Mouse (Mus musculus) megakaryocyte-erythroid progenitor cell, adult 5 weeks (primary cell): ENCODE measurements around the gene Olfr239. TPM values are rescaled to one million over a fixed set of nuclear protein-coding genes. Genes with fewer than 3 reads are reported as not detected.

ENCODE experiments used
- polyA plus RNA-seq: library from polyadenylated mRNA; stranded (reverse); fragments of >175 nt; gene quantifications from 2 replicates; pipeline ENCODE4 v1.2.3, GENCODE M21; 2012

Olfr239 gene
- polyA plus RNA-seq: not detected in 2 replicates

DNA sequence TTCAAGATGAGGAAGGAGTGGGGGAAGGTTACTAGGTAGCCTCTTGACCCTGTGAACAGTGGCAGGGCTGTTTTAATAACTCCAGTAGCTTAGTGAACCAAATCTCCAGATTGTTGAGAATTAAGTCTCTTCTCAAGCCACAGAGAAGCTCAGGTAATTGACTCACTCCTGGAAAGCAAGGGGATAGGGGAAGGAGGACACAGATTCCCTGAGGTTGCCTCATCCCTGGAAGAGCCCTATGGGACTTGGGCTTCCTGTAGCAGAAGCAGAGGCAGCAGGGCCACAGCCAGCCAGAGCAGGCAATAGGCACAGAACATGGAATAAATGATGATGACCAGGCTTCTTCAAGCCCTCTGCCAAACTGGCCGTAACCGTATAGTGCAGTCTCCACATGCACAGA, at the start of gene Olfr239:
Olfr239 (plus strand) TSS at position 301 of the 400 bp plus-strand sequence.

DNA sequence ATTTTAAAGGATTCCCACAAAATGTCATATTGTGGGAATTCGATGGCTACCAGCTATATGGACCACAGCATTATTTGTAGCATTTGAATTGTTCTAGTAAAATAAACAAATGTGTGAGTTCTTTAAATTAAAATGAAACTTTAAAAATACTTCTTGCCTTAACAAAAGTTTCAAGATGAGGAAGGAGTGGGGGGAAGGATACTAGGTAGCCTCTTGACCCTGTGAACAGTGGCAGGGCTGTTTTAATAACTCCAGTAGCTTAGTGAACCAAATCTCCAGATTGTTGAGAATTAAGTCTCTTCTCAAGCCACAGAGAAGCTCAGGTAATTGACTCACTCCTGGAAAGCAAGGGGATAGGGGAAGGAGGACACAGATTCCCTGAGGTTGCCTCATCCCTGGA, 23.0 kb upstream of the Olfr239 start, which contains the start of gene Olfr55:
Olfr55 (plus strand) TSS at position 301 of the 400 bp plus-strand sequence.

DNA sequence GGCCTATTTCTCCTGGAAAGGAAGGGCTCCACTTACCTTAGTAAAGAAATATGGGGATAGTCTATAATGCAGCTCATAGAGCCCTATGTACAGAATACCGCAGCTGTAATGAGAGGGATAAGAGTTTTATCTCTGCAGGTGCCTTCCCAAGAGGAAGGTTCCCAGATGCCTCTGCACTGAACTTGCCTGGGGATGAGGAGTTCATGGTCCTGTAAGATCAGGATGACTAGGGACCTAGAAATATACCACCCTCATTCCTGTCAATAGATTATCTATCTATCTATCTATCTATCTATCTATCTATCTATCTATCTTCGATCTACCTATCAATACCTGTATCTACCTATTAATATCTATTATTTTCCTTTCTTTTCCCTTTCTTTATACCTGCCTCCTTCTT, 30.5 kb downstream of the Olfr239 start, which contains the start of gene Olfr1564:
Olfr1564 (minus strand) TSS at position 101 of the 400 bp plus-strand sequence.

Other genes starting within 250 kb of the Olfr239 start
- gene Cyp4f13, start 243.9 kb upstream of the Olfr239 start, polyA plus RNA-seq: 13.3 and 22.3 TPM in 2 replicates
- 0.79 and 1.0 TPM in 2 replicates for gene Zfp472, start 225.5 kb upstream of the Olfr239 start, polyA plus RNA-seq
- 0.13 and 0.27 TPM in 2 replicates for gene Zfp952, start 198.2 kb upstream of the Olfr239 start, polyA plus RNA-seq
- gene Zfp763, start 157.9 kb upstream of the Olfr239 start, polyA plus RNA-seq: 0.05 and 0.14 TPM in 2 replicates
- gene 4921501E09Rik, start 123.2 kb upstream of the Olfr239 start, polyA plus RNA-seq: 0.01 TPM in 1 of 2 replicates, not detected in the other
- gene Zfp563, start 102.0 kb upstream of the Olfr239 start, polyA plus RNA-seq: 0.02 TPM in 1 of 2 replicates, not detected in the other
- not detected in 2 replicates for gene Morc2b, start 51.6 kb upstream of the Olfr239 start, polyA plus RNA-seq
- not detected in 2 replicates for gene Olfr55, start 22.9 kb upstream of the Olfr239 start, polyA plus RNA-seq
- gene Olfr1564, start 30.4 kb downstream of the Olfr239 start, polyA plus RNA-seq: 0.02 TPM in 2 replicates
- gene Zfp955a, start 63.8 kb downstream of the Olfr239 start, polyA plus RNA-seq: 0.53 and 0.62 TPM in 2 replicates
- gene Olfr63, start 73.4 kb downstream of the Olfr239 start, polyA plus RNA-seq: not detected in 2 replicates
- 0.34 and 0.60 TPM in 2 replicates for gene Zfp955b, start 98.2 kb downstream of the Olfr239 start, polyA plus RNA-seq
- 0.19 and 0.39 TPM in 2 replicates for gene Zfp81, start 167.6 kb downstream of the Olfr239 start, polyA plus RNA-seq
- gene Zfp101, start 203.3 kb downstream of the Olfr239 start, polyA plus RNA-seq: 0.43 and 0.53 TPM in 2 replicates
- 0.03 TPM in 1 of 2 replicates, not detected in the other for gene Actl9, start 241.6 kb downstream of the Olfr239 start, polyA plus RNA-seq